Mouse (Mus musculus): ENCODE measurements around the gene Runx1. TPM values are rescaled to one million over a fixed set of nuclear protein-coding genes. Genes with fewer than 3 reads are reported as not detected.

Gene Runx1
- total RNA-seq, 4 experiments from 2014 or later = 0.59 to 9.4 (median 4.7) TPM

GRCm38 (mm10) chr16:92668807-92669206, 157.1 kb downstream of the Runx1 start:
- DNase-seq (ENCODE audit: low spot score in 2 of 2) = no peak

- no peak for DNase-seq (ENCODE audit: low spot score in 2 of 2)
These were observed 164.2 kb downstream of the Runx1 start for GRCm38 (mm10) chr16:92661757-92662156.

DNA sequence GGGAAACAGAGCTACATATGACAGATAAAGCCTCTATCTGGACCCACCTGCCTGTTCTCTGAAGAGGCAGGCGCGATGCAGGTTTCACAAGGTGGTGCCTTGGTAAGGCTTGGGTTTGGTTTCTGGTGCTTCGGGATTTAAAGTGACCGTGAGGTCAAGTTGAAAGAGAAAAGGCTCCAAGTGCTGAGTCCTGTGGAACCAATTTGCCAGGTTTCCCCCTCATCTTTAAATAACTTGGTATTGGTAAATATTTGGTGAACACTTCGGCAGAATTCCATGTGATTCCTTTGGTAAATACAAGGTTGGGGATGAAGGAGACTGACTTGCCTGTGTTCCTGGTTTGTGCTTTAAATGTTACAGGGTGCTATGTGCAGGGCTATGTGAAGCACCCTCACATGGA, 169.2 kb downstream of the Runx1 start:
- no peak for DNase-seq (ENCODE audit: low spot score in 2 of 2)

GRCm38 (mm10) chr16:92654294-92654950, 171.5 kb downstream of the Runx1 start:
- no peak for DNase-seq (ENCODE audit: low spot score in 2 of 2)

DNA sequence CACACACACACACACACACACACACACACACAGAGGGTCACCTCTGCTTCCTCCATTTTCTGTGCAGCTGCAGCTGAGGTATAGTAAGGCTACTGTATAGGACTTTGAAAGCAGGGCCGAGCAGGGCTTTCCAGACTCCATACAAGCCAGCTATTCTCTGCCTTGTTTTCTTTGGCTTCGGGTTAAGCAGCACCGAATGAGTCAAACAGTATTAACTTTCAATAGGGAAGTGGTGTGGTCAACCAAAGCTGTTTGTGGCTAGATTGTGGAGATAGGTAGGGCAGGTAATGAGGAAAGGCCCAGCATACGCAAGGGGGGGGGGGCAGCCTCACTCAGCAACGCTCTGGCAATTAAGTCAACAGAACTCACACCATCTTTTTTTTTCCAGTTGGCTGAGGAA, 172.1 kb downstream of the Runx1 start:
- DNase-seq (ENCODE audit: low spot score in 2 of 2) = no peak

GRCm38 (mm10) chr16:92651256-92651655, 174.7 kb downstream of the Runx1 start:
- no peak for DNase-seq (ENCODE audit: low spot score in 2 of 2)

GRCm38 (mm10) chr16:92646153-92646552, 179.8 kb downstream of the Runx1 start:
- DNase-seq (ENCODE audit: low spot score in 2 of 2) = no peak

DNA sequence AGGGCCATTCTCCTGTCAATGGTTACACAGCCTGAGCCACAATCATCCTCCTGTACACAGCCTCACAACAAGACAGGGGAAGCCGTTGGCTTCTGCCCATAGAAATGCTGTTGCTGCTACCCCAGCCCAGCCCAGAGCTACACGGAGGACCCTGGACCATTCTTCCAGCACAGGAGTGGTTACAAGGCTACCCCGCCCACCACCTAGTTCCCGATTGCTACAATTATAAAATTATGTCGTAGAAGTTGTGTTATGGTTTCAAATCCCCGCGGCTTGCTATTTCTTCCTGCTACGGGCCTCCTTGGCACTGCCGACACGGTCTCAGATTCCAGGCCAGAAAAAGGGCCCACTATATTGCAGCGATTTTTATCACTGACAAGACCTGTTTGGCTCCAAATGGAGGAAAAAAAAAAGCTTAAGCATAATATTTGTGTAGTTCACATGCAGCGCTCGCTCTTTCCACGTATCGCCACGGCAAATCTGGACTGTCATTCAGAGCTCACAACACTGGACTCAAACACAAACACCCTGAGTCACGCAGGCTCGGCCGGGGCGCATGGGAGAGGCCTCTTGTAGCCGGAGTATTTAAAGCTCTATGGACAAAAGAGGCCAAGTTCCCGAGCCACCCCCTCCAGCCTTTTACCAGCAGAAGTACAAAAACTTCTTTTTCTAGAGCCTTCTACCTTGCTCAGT, 180.4 kb downstream of the Runx1 start:
- no peak for DNase-seq (ENCODE audit: low spot score in 2 of 2)

DNA sequence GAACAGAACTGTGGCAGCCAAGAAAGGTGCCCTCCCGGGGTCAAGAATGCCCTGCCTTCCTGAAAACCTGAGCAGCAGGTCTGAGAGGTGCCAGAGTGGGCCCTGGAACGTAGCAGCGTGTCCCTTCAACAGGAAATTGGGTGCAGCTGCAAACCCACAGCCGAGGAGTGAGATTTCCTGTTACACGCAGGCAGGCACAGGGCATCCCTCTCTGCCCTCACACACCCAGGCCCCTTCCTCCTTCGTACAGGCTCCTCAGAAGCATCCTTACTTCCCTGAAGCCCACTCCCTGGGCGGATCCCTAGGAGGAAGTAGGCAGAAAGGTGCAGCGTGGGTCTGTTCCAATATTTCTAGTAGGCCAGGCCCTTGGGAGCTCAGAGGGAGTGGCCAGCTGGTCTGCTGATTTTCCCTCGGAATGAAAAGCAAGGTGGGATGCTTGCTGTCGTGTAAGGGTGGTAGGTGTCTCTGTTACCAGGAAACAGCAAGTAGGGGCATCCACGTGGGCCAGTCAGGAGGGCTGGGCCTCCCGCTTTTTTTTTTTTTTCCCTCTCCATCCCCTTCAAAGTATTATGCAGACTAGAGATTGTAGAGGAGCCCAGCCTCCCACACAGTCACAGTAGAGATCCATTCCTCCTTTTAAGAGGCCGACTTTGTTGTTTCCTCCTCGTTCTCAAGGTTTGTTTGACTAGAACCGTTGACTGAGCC, 181.1 kb downstream of the Runx1 start:
- DNase-seq (ENCODE audit: low spot score in 2 of 2) = no peak

DNA sequence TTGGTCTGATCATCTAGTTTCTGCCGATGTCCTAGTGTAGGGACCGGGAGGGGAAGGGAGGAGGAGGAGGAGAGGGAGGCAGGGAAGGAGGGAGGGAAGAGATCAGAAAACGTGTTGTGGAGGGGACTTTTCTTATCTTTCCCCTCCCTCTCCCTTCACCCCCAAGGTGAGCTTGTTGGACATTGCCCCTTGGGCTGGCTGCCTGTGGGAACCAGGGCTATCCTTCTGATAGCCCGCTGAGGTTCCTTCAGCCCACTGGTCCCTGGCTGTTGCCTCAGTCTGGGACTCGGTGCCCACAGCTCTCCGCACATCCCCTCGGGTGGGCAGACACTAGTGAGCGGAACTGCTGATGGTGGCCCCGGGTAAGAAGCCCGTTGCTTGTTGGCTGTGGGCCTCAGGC, 181.6 kb downstream of the Runx1 start:
- DNase-seq (ENCODE audit: low spot score in 2 of 2) = no peak

GRCm38 (mm10) chr16:92642283-92642682, 183.7 kb downstream of the Runx1 start:
- DNase-seq (ENCODE audit: low spot score in 2 of 2) = no peak

GRCm38 (mm10) chr16:92641053-92641452, 184.9 kb downstream of the Runx1 start:
- no peak for DNase-seq (ENCODE audit: low spot score in 2 of 2)

DNA sequence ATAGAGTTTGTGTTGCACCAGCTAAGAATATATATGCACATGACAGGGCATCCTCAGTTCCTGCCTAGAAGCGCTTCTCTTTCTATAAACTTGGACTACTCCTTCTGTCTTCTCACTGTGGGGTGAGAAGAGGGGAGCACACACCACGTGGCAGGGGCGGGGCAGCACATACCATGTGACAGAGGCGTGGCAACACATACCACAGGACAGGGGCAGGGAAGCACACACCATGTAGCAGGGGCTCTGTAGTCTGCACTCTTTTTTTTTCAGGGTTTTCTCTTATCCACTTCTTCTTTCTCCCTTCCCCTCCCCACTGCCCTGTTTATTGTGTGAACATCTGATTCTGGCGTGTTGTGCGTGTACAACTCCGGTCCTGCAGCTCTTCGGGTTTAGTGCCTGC, 186.9 kb downstream of the Runx1 start:
- DNase-seq (ENCODE audit: low spot score in 2 of 2) = no peak

DNA sequence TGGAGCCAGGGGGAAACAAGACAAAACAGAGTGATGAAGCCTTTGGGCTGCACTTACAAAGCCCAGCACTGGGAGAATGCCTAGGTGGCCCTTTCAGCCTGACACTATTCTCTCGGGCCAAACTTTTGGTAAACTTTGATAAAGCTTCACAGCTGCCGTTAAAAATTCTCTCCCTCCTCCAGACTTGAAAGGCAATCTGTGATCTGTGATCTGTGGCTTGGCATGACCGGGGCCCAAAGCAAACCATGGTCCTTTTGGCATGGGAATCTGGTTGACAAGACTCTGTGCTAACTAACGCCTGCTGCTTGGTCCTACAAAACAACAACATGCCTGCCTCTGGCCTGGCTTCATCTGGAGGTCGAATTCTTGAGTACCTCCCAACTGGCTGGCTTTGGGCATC, 188.9 kb downstream of the Runx1 start:
- DNase-seq (ENCODE audit: low spot score in 2 of 2) = no peak

DNA sequence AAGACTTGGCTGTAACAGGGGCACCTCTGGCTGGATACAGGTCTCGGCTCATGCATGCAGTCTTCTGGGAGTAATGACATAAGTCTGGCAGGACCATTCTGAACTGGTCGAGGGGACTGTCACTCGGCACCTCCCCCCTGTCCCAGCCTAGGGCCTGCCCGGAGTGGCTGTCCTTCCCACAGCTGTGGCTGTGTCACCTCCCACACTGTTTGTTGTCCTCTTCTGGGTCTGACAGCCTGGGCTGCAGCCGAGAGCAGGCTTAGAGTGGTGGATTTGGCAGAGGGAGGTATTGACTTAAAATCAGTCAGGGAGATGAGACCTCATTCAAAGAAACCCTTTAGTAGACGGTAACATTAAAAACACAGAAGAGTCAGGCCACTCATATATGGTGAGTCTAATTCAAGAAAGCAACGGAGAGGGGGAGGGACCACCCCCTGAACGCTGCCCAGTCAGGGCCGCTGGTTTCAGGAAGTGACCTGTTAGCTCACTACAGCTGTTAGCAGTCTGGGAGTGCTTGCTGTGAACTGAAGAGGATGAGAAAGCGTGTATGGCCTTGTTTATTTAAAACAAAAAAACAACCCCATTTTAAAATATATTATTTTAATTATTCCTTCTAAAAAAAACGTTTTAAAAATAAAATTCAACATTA, 193.7 kb downstream of the Runx1 start:
- DNase-seq (ENCODE audit: low spot score in 2 of 2) = no peak

DNA sequence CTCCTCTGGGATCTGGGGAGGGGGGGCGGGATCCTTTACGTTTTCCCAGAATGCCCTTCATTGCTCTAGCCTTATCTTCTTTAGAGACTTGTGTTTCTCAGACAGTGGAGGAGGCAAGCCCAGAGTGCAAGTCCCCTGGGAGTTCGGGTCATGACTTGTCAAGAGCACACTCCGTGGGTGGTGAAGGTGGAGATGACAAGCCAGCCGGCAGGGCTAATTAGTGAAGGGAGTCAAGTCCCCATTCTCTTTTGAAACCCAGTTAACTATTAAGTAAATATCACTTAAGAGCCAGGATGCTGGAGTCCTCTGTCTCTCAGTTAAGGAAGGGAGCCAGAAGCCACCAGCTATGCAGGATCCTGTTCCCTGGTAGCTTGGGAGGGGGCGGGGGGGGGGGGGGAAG, 194.3 kb downstream of the Runx1 start:
- no peak for DNase-seq (ENCODE audit: low spot score in 2 of 2)

GRCm38 (mm10) chr16:92630950-92631349, 195.0 kb downstream of the Runx1 start:
- no peak for DNase-seq (ENCODE audit: low spot score in 2 of 2)

DNA sequence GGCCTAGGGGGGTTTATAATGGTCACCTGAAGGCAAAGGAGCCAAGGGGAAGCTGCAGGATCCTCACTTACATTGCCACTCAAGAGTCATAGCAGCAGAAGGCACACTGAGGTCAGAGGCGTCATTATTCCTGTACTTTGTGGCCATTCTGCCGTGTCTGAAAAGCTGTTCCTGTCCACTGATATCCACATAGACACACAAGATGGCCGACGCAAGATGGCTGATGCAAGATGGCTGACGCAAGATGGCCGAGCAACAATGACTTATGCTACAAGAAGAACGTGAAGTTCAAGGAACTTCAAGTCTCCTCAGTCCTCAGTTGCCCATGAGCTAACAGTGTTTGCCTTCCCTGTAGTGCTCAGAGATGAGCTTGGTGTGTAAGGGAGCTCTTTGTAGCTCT, 196.1 kb downstream of the Runx1 start:
- no peak for DNase-seq (ENCODE audit: low spot score in 2 of 2)

DNA sequence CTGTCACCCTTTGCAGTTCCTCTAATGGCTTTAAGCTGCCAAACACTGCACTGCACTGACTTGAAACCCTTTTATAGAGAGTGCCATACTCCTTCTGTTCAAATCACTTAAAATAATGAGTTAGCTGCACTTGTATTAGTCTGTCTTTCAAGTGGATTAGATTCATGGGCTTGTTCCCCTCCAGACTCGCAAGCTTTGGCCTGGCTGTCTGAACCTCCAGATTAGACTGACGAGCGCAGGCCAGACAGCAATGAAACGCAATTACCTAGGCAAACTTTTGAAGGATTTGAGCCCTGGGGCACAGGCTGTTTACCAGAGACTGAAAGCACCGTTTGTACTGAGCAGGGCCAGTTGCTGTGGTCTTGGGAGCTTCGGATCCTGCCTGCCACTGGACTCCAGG, 198.7 kb downstream of the Runx1 start:
- DNase-seq (ENCODE audit: low spot score in 2 of 2) = no peak

DNA sequence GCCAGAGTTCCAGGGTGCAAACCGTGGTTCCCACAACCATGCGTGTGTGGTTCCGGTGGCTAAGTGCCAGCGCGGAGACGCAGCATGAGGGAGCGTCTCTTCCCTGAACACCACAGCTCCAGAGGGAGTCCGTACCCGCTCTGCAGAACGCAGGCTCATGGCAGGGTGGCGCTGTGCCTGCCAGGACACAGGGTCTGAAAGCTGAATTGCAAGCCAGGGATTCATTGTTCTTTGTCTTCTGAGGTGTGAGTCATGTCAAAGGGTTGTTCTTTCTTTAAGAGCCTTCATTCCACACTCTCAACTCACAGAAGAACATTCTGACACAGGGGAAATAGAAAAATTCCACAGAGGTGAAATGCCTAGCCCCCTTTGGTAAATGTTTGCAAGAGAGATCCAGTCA, 202.0 kb downstream of the Runx1 start:
- no peak for DNase-seq (ENCODE audit: low spot score in 2 of 2)

GRCm38 (mm10) chr16:92621859-92622258, 204.1 kb downstream of the Runx1 start:
- DNase-seq (ENCODE audit: low spot score in 2 of 2) = no peak

DNA sequence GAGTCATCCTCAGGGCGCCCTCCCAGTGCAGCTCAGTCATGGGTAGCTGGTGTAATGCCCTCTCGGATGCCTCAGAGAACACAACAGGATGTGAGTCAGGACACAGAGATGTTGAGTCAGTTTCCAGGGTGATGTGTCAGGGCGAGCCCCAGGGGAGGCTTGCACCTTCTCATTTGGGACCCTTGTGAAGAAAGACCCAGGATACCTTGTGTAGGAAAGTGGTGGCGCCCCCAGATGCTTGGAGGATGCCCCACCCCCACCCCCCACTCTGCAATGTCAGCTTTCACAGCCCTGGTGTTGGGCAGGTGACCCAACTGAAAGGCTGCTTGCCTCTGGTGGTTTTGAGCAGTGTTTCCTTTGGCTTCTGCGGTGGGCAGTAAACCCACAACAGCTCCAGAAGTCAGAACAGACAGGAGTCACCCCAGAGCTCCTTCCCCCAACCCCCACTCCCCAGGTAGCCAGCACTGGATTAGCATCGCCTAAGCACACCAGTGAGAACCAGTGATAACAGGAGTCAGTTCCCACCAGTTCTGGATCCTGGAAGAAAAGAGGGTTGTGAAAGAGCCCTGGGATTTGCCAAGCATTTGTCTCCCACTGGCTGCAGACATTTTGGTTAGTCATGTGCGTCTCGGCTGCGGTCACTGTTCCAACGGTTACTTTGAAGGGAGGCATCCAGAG, 205.0 kb downstream of the Runx1 start:
- no peak for DNase-seq (ENCODE audit: low spot score in 2 of 2)

All from layer of hippocampus, adult 8-10 months (tissue).